Mouse (Mus musculus) heart, adult 2 months (tissue): Measurements from ENCODE around the gene Hdhd5. TPM values are rescaled to one million over a fixed set of nuclear protein-coding genes. Genes with fewer than 3 reads are reported as not detected.

Experiments used
- DNase-seq, 2 experiments: peaks; one replicate each; pipeline ENCODE4 v3.0.0; 2021
- H3K27ac ChIP-seq: fragments of 200-600 bp; 2 replicates; pipeline ENCODE4 v1.8.1; 2022
- H3K27me3 ChIP-seq: fragments of 200-500 bp; 2 replicates; pipeline ENCODE4 v1.6.1; 2012; ENCODE audit warnings: mild to moderate bottlenecking, low read length, inconsistent platforms, mixed read lengths; ENCODE audit not compliant: control insufficient read depth, insufficient read depth
- H3K36me3 ChIP-seq: fragments of 200-500 bp; 2 replicates; pipeline ENCODE4 v1.6.1; 2012; ENCODE audit warnings: low read length, inconsistent platforms; ENCODE audit not compliant: control insufficient read depth, insufficient read depth
- H3K4me1 ChIP-seq: fragments of 200-500 bp; 2 replicates; pipeline ENCODE4 v1.6.1; 2011; ENCODE audit warnings: low read length; ENCODE audit not compliant: control insufficient read depth, insufficient read depth
- H3K4me3 ChIP-seq: fragments of 200-600 bp; 2 replicates; pipeline ENCODE4 v1.8.1; 2022
- H3K79me2 ChIP-seq: fragments of 200-500 bp; replicated peaks from 2 replicates; pipeline ENCODE4 v1.6.1; 2012; ENCODE audit warnings: mild to moderate bottlenecking, inconsistent platforms, low read length, moderate library complexity, mixed read lengths; ENCODE audit not compliant: control insufficient read depth, insufficient read depth
- H3K9ac ChIP-seq: fragments of 200-500 bp; 2 replicates; pipeline ENCODE4 v1.6.1; 2012; ENCODE audit warnings: low read depth, mild to moderate bottlenecking, control low read depth, inconsistent platforms, low read length, mixed read lengths
- CTCF ChIP-seq: fragments of 200-600 bp; IDR thresholded peaks from 2 replicates; pipeline ENCODE4 v1.8.1; 2022; ENCODE audit warnings: antibody characterized with exemption, mild to moderate bottlenecking, moderate library complexity
- EP300 ChIP-seq: fragments of 200-500 bp; IDR thresholded peaks from 2 replicates; pipeline ENCODE4 v1.6.1; 2011; ENCODE audit warnings: low read depth, low read length, control low read depth; ENCODE audit not compliant: insufficient read depth
- POLR2A ChIP-seq: fragments of 200-500 bp; IDR thresholded peaks from 2 replicates; pipeline ENCODE4 v1.6.1; 2011; ENCODE audit warnings: mild to moderate bottlenecking, low read depth, low read length, control low read depth; ENCODE audit not compliant: insufficient read depth
- WGBS: fragments of 180-500 bp; shearing (Covaris S2); methylation state at CpG from one replicate; pipeline ENCODE4 v1.1.7; 2018; 5-methylcytosine and 5-hydroxymethylcytosine counted together
- intact Hi-C: fragments of 180-260 bp; cut with DNase I; formaldehyde crosslinking; loops from one replicate; pipeline ENCODE4 v1.15.1; 2025
- polyA plus RNA-seq: library from polyadenylated mRNA; depleted of rRNA; stranded (reverse); fragments of >200 nt; gene quantifications from 2 replicates; pipeline ENCODE4 v1.2.3, GENCODE M21; 2012
- total RNA-seq, 2 experiments: library from RNA; stranded (reverse); gene quantifications; 2 replicates each; pipeline ENCODE4 v1.2.3; 2021

Gene Hdhd5
- total and polyA plus RNA-seq, 3 experiments = 17.1 to 29.9 (median 18.4) TPM

DNA sequence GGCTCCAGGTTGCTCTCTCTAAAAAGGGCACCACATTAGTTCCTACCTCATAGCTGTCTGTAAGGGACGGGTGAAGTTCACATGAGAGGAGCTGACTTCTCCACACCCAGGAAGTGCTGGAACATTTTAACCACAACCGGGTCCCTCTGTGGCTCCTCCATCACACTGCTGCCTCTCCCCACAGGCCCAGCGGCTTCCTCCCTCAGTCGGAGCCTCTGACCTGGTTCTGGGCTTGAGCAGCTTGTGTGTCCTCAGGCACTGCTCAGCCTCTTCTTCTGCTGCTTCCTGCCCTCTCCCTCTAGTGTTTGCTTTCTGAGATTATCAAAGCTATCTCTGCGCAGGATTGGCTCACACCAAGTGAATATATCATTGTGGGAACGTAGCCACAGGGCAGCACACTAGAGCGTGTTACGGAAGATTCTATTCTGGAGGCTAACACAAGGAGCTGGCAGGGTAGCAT is 45.0 kb downstream of the Hdhd5 start:
- H3K9ac ChIP-seq = no peak overlapping the region
- H3K4me1 ChIP-seq = no peaks in the 10 kb centered on the region
- TF ChIP-seq POLR2A = no peak
- TF ChIP-seq CTCF = no peak
- no peak for TF ChIP-seq EP300
- H3K36me3 ChIP-seq = no peaks in the 10 kb centered on the region
- no peak for DNase-seq
- H3K4me3 ChIP-seq = no peak overlapping the region
- H3K79me2 ChIP-seq = no peaks in the 10 kb centered on the region
- intact Hi-C loops = loop anchor here (5.0 kb wide), 1 partner anchor 1119 kb away; no protein-coding TSS in a partner anchor
- WGBS = 54% methylated on average over 8 of the region's 8 CpGs
- H3K27ac ChIP-seq = no peak overlapping the region
- H3K27me3 ChIP-seq = no peaks in the 10 kb centered on the region

DNA sequence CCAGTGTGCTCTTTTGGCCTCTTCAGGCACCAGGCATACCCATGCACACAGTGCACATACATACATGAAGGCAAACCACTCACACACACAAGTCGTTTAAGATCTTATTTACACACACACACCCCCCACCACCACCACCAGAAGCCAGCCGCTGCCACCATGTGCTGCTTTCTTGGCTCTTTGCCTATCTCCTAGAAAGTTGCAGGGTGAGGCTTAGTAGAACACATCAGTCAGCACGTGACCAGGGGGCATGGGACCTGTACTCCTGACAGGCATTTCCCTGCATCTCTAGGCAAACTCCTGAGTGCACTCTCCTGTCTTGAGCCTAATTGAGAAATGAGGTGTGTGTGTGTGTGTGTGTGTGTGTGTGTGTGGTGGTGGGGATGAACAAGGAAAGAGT is 46.1 kb downstream of the Hdhd5 start:
- no peaks in the 10 kb centered on the region for H3K4me1 ChIP-seq
- H3K27me3 ChIP-seq = no peaks in the 10 kb centered on the region
- no peaks in the 10 kb centered on the region for H3K79me2 ChIP-seq
- H3K36me3 ChIP-seq = no peaks in the 10 kb centered on the region
- no peak for TF ChIP-seq CTCF
- no peak for TF ChIP-seq EP300
- TF ChIP-seq POLR2A = no peak
- no peak overlapping the region for H3K4me3 ChIP-seq
- no peak overlapping the region for H3K27ac ChIP-seq
- intact Hi-C loops = loop anchor here (5.0 kb wide), 1 partner anchor 1118 kb away; no protein-coding TSS in a partner anchor
- no peak overlapping the region for H3K9ac ChIP-seq
- DNase-seq = no peak
- WGBS = 40% methylated on average over 3 of the region's 3 CpGs

- Histone ChIP-seq H3K9ac (no peak overlapping the region), H3K36me3 (no peaks in the 10 kb centered on the region), H3K27me3 (no peaks in the 10 kb centered on the region), H3K27ac (no peak overlapping the region), H3K4me1 (no peaks in the 10 kb centered on the region), H3K79me2 (no peaks in the 10 kb centered on the region), H3K4me3 (no peak overlapping the region)
- peak in 1 of 2 experiments; percentile 61 for DNase-seq
- intact Hi-C loops = loop anchor here (5.0 kb wide), 1 partner anchor 46 kb away; no protein-coding TSS in a partner anchor
- TF ChIP-seq EP300 (no peak), CTCF (peak; percentile 74)
- 19% methylated on average over 8 of the region's 8 CpGs for WGBS
Measured at GRCm38 (mm10) chr6:120483211-120483626, 47.9 kb downstream of the Hdhd5 start.

DNA sequence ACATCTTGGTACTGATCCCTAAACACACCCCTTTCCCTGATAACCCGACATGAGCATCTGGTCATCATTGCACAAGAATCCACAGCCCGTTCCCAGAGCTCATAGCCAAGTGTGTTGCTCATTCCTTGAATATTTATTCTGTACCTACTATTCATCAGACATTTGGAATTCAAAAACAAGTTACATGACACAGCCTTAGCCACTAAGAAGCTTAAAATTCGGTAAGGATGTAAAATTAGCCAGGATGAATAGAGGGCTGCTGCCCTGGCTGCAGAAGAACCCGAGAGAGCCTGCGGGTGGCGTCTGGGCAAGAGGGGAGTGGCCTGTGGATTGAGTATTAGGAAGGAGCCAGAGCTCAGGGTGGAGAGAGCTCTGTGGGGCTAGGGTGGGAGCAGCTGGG is 48.4 kb downstream of the Hdhd5 start:
- WGBS = 40% methylated on average over 6 of the region's 6 CpGs
- Histone ChIP-seq H3K9ac (no peak overlapping the region), H3K27me3 (no peaks in the 10 kb centered on the region), H3K36me3 (no peaks in the 10 kb centered on the region), H3K27ac (no peak overlapping the region), H3K79me2 (no peaks in the 10 kb centered on the region), H3K4me1 (no peaks in the 10 kb centered on the region), H3K4me3 (no peak overlapping the region)
- no peak for DNase-seq
- intact Hi-C loops = loop anchor here (5.0 kb wide), 1 partner anchor 45 kb away; no protein-coding TSS in a partner anchor
- TF ChIP-seq EP300 = no peak
- no peak for TF ChIP-seq POLR2A
- TF ChIP-seq CTCF = no peak

DNA sequence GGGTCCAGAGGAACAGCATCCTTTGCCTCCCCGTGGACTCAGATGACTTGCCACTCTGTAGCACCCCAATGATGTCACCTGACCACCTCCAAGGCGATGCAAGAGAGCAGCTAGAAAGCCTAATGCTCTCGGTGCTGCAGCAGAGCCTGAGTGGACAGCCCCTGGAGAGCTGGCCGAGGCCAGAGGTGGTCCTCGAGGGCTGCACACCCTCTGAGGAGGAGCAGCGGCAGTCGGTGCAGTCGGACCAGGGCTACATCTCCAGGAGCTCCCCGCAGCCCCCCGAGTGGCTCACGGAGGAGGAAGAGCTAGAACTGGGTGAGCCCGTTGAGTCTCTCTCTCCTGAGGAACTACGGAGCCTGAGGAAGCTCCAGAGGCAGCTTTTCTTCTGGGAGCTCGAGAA is 49.1 kb downstream of the Hdhd5 start:
- no peak for DNase-seq
- TF ChIP-seq CTCF (no peak), EP300 (no peak), POLR2A (no peak)
- Histone ChIP-seq H3K27ac (no peak overlapping the region), H3K36me3 (no peaks in the 10 kb centered on the region), H3K27me3 (no peaks in the 10 kb centered on the region), H3K4me1 (no peaks in the 10 kb centered on the region), H3K79me2 (no peaks in the 10 kb centered on the region), H3K9ac (no peak overlapping the region), H3K4me3 (no peak overlapping the region)
- intact Hi-C loops = loop anchor here (5.0 kb wide), 1 partner anchor 45 kb away; no protein-coding TSS in a partner anchor
- 93% methylated on average over 14 of the region's 14 CpGs for WGBS

DNA sequence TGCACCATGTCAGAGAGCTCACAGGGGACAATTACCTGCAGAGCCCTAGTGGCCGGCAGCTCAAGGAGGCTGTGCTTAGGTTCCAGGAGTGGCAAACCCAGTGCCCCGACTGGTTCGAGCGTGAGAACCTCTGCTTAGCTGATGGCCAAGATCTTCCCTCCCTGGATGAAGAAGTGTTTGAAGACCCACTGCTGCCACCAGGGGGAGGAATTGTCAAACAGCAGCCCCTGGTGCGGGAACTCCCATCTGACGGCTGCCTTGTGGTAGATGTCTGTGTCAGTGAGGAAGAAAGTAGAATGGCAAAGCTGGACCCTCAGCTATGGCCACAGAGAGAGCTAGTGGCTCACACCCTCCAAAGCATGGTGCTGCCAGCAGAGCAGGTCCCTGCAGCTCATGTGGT is 49.6 kb downstream of the Hdhd5 start:
- intact Hi-C loops = loop anchor here (5.0 kb wide), 1 partner anchor 44 kb away; no protein-coding TSS in a partner anchor

More for the DNA sequence above, 49.6 kb downstream of the Hdhd5 start:
- DNase-seq = no peak
- H3K9ac ChIP-seq = no peak overlapping the region
- H3K36me3 ChIP-seq = no peaks in the 10 kb centered on the region
- WGBS = 91% methylated on average over 6 of the region's 6 CpGs
- H3K4me1 ChIP-seq = no peaks in the 10 kb centered on the region
- no peaks in the 10 kb centered on the region for H3K27me3 ChIP-seq
- no peak overlapping the region for H3K27ac ChIP-seq
- TF ChIP-seq CTCF (peak; percentile 40), POLR2A (no peak), EP300 (no peak)
- H3K79me2 ChIP-seq = no peaks in the 10 kb centered on the region
- H3K4me3 ChIP-seq = no peak overlapping the region
